Mouse (Mus musculus) frontal cortex, postnatal 25 days (tissue): ENCODE measurements around the gene Sobp.

Source experiments
- DNase-seq, 2 experiments: peaks; one replicate each; pipeline ENCODE4 v3.0.0; 2022; ENCODE audit warnings: low spot score in 2 of 2

Sobp gene

DNA sequence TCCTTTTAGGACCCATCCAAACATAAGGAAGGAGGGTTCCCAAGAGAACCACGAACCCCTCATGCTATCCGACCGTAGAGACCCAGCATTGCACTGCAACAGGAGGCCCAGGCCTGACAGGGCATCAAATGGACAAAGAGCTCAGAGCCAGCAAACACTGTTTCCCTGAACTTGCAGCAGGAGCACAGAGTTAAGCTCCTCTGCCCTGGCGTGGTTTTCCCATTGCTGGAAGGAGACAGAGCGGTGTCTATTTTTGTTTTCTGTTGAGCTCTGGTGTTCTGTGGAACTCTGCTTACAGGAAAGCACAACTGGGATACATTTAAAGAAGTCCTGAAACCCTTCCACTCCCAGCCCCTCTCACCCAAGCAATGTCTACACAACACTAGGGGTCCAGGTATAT is 15.0 kb downstream of the Sobp start:
- no peak for DNase-seq

DNA sequence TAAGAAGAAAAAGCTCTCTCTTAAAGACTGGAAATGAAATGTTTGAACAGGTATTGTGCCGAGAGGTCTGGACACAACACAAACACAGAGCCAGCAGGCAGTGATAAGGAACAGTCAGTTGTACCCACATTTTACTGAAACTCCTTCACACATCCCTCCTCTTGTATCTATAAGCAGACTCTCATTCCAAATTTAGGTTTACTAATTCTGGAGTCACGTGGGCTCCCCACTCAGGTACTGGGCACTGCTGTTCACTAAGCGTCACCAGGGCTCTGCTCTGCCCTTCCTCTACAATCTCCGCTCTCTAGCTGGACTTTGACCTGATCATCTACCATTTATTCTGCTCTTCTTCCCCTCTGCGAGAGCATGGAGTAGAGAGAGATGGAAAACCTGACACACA is 15.4 kb downstream of the Sobp start:
- DNase-seq, result no peak

DNA sequence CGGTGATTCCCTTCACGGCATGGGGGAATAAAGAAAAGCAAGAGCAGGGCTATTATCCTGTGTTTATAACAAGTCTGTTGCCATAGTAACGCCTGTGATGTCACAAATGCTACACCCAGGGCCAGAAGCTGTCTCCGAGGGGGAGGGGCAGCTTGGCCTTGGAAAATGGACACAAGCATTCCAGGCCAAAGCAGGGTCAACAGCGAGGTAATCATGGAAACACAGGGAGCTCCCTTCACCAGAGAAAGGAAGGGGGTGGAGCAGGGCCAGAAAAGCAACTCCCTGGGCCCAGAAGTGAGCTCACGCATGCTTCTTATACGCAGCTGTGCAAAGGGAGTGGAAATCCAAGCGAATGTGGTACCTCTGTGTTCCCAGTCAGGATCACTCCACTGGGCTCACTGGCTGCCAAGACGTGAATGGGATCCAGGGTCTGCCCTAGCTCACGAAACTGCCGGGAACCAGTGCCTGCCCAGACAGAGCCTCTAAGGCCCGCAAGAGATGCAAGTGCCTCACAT is 19.2 kb downstream of the Sobp start:
- DNase-seq, result no peak

DNA sequence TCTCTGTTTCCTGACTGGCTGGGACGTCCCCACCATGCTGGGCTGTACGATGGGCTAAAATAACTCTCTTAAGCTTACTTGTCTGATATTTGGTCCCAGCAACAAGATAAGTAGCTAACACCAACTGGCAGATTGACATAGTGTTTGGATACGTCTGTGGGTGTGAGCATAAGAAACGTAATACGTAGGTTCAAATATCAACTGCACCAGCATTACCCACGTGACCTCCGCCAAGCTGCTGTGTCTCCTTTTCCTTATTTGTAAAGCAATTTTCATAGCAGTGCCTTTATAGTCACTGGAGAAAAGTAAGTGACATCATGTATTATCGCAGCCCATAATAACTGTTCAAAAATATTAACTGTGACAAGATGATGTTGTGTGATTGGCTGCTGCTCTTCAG is 21.7 kb downstream of the Sobp start:
- DNase-seq, result no peak

DNA sequence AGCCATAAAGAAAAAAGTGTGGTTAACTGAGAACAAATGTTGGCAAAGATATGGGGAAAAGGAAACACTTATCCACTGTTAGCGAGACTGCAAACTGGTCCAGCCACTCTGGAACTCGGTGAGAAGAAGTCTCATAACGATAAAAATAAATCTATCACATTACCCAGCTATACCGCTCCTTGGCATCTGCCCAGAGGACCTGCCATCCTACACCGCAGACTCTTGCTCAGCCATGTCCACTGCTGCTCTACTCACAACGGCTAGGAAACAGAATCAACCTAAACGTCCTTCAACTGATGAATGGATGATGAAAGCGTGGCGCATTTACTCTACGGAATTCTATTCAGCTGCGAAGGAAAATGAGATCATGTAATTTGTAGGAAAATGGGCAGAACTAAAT is 25.9 kb downstream of the Sobp start:
- no peak for DNase-seq

DNA sequence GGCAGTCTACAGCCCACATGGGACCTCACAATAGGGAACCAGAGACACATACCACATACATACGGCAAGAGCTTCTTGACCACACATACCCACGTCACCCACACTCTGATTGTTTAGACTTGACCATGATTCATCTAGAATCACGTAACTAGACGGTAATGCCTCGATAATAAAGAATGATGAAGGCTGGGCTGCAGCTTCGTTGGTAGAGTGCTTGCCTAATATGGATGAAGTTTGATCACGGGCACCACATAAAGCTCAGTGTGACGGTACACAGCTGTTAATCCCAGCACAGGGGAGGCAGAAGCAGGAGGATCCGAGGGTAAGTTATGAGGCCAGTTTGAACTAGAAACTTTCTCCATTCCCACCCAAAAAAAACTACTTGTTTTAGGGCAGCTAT is 31.2 kb downstream of the Sobp start:
- no peak for DNase-seq

DNA sequence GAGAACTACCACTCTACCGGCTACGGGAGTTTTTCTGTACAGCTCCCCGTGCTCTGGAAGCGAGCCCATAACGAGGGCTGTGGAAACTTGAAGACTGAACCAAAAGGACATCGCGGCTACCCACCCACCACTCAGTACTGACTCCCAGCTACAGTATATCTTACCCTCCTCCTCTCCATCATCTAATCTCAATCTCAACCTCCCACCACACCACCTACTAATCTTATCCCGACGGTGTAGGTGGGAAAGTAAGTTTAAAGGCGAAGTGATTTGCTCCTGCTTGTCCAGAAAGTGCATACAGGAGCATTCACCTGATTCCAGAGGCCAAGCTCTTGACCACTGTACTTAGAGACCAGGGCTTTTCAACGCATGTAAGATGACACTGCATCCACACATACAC is 40.3 kb downstream of the Sobp start:
- no peak for DNase-seq

DNA sequence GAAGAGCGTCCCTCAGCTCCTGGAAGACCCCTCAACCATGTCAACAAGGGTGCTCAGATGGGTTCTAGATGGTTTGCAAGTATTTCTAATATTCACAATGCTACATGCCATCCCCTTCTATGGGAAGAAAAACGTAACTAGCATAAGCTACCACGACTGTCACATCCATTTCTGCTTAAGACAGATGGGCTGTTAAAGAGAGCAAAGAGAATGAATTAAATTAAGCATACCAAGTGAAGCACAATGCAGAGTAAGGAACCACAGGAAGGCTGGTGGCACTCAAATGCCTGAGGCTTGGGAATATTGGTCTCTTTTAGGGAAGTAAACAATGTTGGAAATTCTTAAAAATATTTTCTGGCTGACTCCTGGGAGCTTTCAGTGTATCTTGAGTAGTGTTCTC is 45.6 kb downstream of the Sobp start:
- DNase-seq, result no peak

DNA sequence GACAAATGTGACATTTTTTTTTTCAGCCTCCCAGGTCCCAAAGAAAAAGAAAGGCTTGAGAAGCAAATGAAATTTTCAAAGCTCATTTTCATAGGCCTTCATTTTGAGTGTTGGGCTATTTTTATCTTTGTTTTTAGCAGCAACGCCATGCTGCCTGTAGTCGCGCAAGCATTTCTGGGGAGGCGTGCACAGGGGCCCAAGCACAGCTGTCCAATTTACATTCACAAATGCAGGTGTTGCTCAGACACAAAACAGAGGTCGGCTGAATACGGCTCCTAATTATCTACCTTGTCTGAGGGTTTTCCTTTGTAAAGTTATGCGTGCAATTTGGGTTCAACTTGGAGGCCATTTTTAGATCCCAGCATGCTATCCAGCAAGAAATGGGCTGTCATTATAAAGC is 49.8 kb downstream of the Sobp start:
- no peak for DNase-seq

DNA sequence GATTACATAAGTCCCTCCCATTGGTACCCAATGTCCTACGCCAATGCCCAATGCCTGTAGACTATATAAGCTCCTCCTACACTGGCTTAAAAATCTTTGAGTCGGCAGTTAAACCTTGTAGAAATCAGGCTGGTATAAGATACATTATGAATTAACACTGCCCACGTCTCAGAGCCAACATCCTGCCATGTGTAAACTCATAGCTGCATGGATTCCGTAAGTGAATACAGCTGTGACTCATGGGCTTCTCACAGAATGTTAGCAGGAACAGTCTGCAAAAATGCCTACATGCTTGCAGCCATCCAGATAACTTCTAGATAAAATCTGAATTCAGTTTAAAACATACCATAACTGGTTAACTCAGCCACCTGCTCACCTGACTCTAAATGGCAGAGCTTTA is 50.2 kb downstream of the Sobp start:
- no peak for DNase-seq

DNA sequence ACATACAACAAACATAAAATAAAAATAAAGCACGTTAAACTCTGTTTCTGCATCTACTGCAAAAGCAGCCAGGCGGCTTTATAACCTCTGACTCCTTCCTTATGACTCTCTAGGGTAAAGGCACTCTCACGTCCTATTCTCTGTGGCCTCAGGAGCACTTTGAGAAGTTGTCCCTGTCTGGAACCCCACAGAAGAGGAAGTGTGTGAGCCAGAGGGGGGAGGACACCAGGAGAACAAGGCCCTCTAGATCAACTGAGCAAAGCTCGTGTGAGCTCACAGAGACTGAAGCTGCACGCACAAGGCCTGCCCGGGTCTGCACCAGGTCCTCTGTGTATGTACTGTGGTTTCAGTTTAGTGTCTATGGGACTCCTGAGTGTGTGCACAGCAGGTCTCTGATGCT is 50.9 kb downstream of the Sobp start:
- no peak for DNase-seq

DNA sequence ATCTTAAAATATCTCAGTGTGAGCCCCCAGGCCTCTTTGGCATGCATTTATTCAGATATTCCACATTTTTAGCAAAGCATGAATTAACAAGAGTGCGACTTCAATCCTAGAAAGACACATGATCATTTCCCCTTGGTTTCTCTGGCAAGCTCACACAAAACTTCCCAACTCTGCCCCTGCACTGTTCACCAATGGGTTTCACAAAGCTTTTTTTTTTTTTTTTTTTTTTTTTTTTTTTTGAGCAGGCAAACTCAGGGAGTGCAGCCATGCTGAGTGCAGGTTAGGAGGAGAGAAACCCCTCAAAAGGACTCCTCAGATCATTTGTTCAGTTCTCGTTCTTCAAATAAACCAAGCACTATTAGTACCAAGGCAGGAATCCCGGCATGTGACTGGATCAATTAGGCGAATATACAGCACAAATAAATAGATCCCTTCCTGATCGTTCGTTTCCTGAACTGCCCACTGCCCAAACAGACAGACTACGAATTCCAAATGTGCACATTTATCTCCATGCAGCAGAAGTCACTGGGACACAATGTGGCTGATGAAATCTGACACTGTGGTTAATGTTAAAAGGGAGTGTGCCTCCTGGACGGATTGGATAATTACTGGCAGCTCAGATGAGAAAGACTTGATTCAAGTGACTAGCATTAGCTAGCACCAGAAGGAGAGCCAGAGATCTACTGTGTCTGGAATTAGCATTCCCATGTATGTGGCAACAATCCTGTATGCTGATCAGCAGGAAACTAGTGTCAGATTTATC is 53.5 kb downstream of the Sobp start:
- no peak for DNase-seq

DNA sequence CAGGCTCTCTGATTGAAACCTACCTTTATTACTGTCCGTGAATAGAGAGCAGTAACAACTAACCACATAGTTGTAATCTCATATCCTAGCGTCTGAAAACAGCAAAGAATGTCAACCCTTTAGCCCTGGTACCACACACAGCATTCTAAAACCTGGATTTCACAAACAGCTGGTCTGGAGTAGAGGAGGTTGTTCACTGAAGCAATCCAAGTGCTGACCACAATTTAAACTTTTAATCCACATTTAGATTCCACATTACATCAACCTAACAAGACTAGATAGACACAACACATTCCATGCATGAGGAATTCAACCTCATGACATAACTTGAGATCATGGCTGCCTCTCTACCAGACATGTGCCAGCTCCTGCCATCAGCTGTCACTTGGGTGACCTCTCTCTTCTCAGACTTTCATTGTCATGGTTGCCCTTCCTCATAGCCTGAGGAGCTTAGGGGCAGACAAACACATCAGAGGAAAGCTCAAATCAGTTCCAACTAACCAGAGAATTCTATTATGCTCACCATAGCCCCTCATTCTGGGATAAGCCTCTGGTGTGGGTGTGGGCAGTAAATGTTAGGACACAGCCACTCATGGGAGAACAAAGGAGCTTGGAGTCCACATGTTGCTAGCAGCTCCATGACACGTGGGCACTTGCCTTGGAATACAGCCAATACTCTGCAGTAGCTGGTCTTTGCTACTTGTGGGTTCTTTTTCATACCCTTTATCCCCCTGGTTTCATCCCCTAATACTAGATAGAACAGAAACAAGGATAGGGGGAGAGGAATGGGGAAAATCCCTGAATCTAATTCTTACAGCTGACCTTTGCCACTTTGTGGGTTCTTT is 58.0 kb downstream of the Sobp start:
- DNase-seq, result no peak

DNA sequence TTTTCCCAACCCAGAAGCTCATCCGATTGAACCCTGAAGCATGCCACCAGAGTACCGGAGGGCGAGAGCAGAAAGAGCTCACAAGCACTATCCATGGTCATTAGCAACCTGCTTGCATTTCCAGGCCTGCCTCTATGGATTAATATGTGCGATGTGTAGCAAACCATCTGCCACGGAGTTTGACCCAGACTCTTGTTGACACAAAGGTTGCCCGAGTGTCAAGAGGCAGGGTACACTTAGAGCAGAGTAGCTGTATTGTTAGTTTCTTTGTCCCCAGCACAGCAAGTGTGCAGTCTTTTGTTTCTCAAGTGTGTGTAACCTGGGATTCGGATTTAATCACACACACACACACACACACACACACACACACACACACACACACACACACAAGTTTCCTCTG is 62.0 kb downstream of the Sobp start:
- DNase-seq, result no peak

DNA sequence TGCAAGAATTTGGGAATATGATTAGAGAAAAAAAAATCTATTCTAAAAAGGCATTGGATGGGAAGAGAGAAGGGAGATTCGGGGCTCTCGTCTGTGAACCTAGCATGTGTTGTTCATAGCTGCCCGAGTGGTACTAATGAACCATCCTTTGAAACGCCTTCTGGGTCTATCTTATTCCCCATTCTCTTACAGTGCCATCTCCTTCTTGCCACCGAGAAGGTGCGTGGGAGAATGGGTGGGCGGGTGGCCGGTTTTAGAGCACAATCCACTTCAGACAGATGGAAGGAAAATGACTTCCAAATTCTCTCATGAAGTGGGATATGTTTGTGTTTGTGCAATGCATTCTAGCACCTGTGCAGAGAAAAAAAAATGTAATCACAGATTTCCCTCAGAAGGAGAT is 67.7 kb downstream of the Sobp start:
- no peak for DNase-seq

DNA sequence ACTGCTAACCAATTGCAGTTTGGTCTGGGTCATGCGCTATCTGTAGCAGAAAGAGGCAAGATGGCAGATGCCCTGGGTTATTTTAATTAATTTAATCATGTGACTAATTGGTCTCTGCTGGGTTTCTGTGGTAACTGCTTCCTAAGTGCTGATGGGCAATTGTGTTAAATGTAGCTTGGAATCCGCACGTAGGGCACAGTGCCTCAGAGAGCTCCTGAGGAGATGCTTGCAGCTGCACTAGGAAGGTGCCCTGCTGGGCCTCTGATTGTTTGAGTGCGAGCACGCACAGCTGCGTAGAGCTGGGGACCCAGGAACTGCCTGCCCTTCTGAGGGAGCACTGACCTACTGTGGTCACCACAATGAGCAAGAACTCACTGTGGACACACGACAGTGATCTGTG is 68.1 kb downstream of the Sobp start:
- DNase-seq, result no peak

DNA sequence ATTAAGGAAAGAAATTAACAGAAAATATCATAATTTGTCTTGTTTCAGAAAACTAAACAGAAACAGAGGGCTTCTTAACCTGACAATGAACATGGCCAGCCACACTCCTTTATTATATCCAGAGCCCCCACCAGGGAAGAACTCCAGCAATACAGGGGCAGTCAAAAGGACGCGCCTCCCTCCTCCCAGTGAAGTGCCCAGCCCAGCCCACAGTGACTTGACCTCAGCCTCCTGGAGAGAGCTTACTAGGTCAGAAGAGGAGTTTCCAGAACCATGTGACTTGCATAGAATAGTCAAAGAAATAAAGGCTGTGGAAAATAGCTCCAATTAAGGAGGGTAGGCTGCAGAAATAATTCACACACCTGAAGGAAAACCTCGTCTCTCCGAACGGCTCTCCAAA is 73.8 kb downstream of the Sobp start:
- DNase-seq, result no peak

DNA sequence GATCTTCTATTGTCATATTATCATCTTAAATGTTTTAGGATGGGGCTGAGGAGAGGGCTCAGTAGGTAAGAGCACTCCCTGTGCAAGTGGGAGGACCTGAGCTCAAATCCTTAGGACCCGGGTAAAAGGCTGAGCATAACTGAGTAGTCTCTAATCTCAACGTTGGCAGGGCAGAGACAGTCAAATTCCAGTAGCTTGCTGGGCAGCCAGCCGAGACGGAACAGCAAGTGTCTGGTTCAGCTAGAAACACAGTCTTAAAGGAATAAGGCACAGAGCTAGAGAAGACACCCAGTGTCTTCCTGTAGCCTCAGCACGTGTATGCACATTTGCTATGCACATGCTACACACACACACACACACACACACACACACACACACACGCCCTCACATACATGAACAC is 75.1 kb downstream of the Sobp start:
- no peak for DNase-seq

DNA sequence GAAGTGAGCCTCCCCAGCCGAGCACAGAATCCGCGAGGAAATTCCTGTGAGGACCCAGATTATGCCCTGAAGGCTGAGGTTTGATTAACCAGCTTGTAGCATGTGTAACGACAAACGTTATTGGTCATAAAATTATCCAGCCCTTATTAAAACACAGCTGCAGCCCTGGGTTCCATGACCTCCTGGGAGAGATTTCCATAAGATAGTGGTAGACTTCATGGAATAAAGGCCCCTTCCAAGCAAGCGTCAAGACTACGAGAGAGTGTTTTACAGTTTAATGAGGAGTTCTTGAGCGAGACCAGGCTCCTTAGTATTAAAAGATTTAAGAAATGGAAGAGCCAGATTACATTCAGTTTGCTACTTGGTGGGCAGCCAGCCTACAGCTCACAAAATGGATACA is 76.6 kb downstream of the Sobp start:
- DNase-seq, result no peak

DNA sequence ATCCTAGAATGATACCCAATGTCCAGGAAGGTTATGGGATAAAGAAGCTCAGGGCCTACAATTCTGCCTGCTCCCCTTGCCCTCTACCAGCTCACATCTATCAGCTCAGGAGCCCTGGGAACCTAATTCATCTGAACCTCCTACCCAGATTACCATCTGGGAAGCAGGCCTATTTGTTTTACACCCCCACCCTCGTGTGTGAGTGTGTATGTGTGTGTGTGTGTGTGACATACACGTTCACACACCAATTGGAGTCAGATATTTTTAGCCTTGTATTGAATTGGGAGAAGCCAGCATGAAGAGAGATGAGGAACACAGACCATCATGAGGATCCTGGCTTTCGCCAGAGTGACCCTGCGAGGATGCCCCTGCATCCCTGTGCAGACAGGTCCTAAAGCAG is 77.7 kb downstream of the Sobp start:
- DNase-seq, result no peak

DNA sequence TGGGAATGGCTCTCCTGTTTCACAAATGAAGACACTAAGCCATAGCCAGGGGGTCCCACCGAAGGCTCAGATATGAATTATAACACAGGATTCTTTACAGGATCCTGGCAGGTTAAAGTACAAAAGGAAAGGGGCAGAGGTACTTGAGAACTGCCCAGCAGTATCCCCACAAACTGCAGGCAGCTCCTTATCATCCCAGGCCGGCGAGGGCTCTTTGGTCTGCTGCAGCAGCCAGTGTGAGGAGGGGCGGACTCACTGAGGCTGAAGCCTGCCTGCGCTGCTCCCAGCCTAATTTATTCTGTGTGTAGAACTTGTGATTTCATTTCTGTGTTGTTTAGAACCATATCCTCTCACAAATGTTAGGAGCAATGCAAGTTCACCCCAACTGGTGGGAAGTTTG is 79.8 kb downstream of the Sobp start:
- DNase-seq, result no peak

DNA sequence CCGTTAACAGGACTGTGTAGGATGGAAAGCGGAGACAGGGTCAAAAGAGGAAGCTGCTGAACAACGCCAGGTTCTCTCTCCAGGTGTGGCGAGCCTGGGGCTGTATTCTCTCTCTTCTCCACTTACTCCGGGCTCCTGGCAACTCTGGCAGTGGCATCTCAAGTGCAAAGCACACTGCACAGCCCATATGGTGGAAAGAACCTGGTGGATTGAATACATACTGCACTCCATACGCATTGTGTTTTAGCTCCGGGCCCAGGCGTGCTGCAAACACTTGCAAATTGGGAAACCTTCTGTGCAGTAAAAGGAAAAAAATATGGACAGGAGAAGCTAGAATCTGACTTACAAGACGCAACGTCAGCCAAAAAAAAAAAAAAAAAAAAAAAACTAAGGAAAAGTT is 80.9 kb downstream of the Sobp start:
- no peak for DNase-seq

DNA sequence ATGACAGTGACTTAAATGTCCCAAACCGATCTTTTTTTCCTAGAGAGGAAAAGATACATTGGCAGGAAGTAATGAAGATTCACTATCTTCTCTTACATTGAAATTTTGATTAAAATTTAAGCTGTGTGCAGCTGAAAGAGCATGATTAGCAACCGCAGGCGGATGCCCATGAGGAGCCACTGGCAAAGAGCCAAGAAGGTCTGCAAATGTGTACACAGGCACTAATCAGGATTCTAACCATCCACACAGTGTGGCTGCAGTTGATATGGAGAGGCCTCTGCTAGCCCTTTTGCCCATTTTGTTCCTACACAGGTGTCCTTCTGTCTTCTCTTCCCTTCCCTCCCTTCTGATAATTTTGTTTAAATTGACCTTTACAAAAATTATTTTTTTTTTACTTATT is 84.3 kb downstream of the Sobp start:
- DNase-seq, result no peak
